Mouse (Mus musculus) embryo, embryonic 11 days (tissue): ENCODE measurements around the gene Cracr2b.

Experiments used
- DNase-seq: peaks from one replicate; pipeline ENCODE4 v3.0.0-alpha.2; 2015

Gene Cracr2b

DNA sequence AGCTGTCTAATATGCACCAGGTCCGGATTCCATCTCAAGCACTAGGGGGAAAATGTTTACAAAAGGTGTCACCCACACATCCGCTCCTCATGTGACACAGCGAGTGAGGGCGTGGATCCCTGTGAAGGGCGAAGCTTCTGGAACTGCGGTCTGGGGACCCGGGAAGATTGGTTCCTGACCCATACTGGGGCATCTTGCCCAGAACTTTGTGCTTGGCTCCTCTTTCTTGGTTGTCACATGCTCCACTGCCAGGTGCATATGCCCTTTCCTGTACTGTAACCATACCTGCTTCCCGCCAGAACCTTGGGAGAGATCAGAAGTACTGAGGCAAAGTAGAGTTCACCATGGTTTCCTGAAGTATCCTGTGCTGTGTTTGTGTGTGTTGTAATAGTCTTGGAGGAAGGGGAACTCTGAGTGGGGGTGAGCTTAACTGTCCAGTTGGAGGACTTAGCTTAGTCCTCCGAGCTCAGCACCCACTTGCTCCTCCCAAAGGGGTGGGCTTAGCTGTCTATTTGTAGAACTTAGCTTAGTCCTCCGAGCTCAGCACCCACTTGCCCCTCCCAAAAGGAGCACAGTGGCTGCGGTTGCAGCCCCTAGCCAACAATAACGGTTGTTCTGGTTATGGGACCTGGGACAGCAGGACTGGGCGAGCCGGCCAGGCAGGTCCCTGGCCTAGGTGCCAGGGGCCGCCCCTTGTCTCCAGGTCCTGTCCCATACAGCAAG, at the start of gene Cracr2b:
TSS of gene Cracr2b (plus strand) at position 704 of the 723 bp plus-strand sequence.
- DNase-seq = no peak

GRCm38 (mm10) chr7:141411667-141412066, 49.2 kb upstream of the Cracr2b start:
- no peak for DNase-seq

GRCm38 (mm10) chr7:141413331-141413730, 47.6 kb upstream of the Cracr2b start:
- DNase-seq = peak; percentile 35

GRCm38 (mm10) chr7:141413809-141414584, 46.9 kb upstream of the Cracr2b start, which contains the start of gene Gatd1:
Gene Gatd1, minus strand, starts transcription at chr7:141414136.
- DNase-seq = peak; percentile 99

DNA sequence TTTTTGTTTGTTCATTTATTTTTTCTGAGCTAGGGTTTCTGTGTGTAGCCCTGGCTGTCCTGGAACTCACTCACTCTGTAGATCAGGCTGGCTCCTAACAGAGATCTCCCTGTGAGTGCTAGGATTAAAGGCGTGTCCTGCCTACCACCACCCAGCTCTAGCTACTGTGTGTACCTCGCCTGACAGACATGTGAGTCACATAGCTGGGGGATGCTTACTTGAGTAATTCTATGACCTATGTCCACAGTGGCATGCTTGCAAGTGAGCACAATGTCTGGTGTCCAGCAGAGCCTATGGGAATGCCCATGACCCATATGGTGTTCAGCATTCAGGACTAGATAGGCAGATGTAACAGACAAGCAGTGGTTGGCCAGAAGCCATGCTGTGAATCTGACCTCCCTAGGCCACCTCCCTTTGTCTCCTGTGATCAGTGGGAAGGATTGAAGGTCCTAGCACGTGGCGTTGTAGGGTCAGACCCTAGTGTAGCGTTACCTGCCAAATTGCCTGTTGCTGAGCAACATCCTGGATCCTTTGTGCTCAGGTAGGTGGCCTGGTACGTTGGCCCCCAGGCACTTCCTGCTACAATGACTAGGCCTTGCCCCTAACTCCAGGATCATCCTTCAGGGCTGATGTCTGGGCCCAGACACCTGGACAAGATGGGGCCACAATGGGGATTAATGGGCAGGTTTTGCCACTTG, 44.6 kb upstream of the Cracr2b start:
- no peak for DNase-seq

DNA sequence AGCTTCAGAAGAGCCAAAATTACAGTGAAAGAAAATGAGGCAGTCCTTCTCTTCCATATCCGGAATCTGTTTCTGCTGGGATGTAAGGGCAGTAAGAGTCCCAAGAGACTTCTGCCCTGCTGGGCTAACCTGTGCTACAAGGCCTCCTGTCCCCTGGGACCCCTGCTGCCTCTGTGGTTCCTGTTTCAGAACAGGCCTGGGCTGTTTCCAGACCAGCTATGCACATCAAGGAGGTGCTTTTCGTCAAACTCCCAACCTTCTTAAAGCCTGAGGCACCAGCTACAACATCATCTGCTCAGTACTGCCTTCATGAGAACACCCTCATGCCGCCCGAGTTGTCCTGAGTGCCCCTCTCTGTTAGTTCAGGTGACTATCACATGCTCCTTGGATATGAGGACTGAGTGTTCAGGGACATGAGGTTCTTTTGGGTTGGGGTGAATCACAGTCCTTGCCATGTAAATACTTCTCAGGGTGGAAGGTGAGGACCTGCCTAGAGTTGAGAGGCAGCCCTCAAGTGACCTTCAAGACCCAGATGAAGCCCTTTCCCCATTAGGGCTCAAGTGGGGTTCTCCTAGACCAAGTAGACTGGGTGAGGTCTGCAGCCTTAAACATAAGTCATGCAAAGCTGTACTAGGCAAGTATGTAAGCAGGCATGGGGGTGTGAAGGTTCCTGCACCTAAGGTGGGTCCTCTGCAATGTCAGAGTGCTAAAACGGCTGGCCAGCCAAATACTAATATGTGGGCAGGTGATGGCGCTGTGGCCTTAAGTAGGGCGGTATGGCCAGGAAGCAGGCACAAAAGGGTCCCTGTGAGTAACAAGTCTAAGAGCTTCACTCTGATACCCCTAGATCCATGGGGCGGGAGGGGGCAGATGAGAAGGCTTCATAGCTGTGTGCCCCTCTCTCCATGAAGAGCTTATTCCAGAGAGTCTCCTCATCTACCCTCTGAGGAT, 42.9 kb upstream of the Cracr2b start:
- DNase-seq = no peak

GRCm38 (mm10) chr7:141418970-141419369, 41.9 kb upstream of the Cracr2b start:
- DNase-seq = no peak

GRCm38 (mm10) chr7:141420030-141420702, 40.7 kb upstream of the Cracr2b start:
- DNase-seq = no peak

GRCm38 (mm10) chr7:141423811-141424210, 37.1 kb upstream of the Cracr2b start:
- DNase-seq = no peak

DNA sequence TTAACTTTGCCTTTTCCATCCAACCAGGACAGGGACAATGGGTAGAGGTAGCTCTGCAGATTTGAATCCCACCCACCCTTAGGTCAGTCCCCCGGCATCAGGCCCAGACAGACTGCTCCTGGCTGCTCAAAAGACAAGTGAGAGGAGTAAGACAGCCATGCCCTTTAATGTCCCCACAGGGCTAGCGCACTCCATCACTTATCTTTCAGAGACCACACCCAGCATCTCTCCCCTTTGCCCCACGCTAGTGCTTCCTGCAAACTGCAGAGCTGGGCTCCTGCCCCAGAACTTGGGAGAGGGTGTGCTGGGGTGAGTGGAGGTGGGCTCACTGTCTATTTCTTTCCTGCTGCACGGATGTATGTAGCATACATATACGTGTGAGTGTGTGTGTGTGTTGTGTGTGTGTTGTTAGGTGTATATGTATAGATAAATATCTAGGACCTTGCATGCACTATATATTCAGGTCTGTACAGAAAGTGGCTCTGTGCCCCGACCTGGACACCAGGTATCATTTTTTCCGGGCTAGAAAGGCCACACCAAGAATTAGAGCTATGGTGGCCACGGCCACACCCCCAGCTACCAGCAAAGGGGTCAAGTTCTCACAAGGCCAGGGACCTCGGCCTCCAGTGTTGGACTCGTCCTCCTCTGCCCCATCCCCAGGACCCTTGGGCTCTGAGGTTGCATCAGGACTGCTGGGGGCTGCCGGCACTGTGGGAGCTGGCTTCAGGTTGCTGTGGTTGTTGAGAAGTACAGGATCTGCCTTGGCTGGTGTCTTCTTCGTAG, 33.8 kb upstream of the Cracr2b start:
- DNase-seq = no peak

DNA sequence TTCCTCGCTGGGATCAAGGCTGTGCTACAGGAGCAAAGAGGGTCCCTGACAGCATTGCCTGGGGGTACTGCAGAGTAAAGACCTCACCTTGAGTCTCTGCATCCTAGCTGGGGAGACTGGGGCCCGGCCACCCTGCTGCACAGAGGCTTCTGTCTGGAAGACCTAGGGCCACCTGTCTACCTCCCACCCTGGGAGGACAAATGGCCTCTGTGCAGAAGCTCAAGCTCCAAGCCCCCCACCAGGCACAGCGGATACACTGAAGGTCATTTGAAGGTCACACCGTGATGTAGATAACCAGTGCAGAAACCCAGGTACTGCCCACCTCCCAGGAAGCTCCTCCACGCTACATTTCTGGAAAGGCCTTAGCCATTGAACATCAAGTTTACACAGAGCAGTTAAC, 32.2 kb upstream of the Cracr2b start:
- no peak for DNase-seq

DNA sequence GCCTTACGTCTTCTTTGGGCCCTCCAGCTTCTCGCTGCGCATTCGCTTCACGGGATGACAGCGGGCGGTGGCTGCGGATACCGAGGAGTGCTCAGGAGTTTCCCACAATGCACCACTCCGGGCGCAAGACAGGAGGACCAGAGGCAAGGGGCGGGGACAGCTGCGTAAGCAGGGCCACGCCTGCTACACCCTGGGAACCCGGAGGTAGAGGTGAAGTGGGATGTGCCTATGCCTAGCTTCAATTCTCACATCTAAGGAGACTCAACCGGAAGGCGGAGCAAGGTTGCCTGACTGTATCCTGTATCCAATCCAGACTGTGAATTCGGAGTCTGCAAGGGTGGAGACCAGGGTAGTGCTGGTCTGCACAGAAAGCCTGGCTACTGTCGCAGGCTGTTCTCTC, 31.6 kb upstream of the Cracr2b start, which contains the start of gene Cend1:
TSS of gene Cend1 (minus strand) at position 182 of the 400 bp plus-strand sequence.
- DNase-seq = peak; percentile 90

DNA sequence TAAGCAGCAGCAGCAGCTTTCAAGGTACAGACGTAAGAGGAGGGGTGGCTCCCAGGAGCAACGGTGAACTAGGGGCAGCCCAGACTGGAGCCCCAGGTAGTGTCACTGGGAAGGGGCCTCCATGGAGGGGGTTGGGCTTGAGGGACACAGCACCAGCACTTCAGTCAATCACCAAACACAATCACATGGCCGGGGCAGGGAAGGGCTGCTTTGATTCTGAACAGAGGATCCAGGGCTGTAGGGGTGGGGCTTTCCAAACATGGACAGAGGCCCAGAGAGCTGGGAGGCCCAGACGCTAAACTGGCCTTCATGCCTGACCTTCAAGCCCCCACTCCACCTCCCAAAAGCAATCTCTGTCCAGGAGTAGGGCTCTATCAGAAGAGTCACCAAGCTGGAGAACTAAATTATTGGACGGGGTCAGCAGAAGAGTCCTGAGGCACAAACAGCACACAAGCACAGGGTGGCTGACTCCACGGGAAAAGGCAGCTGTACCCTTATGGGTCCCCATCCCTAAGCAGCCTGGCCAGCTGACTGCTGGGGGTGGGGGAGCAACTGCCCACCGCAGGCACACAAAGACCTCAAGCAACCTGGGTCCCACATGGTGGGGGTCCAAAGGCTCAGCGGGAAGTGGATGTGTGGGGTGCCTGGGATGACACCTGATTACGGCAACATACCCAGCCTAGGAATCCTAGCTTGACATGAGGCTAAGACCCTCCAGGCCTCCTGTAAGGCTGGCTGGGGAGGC, 30.9 kb upstream of the Cracr2b start:
- no peak for DNase-seq

DNA sequence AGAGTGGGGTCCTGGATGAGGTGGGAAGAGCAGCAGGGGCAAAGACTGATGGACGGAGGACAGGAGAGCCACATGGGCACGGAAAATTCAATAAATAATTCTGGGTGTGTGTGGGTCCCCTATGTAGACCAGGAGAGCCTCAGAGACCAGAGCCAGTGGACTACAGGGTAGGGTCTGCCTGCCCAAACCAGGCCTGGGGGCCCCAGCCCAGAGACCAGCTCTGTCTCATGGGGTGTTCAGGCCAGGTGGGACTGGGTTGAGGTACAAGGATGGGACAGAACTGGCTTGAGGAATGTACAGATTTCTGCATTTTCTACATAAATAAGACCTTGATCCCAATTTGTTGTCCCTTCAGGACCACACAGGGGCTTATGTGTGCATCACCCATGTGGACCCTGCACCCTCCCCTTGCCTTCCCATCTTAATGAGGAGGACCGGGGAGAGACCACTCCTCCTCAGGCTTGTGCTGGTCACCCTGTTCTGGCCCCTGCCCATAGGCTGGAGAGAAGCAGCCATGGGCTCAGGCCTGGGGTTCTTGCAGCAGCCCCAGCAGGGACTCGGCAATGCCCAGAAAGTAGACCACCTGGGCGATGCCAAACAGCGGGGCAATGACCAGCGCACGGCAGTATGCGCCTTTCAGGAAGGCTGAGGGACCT, 30.2 kb upstream of the Cracr2b start:
- no peak for DNase-seq

GRCm38 (mm10) chr7:141431434-141432185, 29.3 kb upstream of the Cracr2b start:
- no peak for DNase-seq

GRCm38 (mm10) chr7:141432186-141432611, 28.7 kb upstream of the Cracr2b start:
- DNase-seq = no peak

- DNase-seq = no peak
These were observed 28.0 kb upstream of the Cracr2b start for GRCm38 (mm10) chr7:141432741-141433516.
